Mouse (Mus musculus) embryo, embryonic 11.5 days (tissue): Measurements from ENCODE around the gene Tulp2.
A peak's percentile ranks its signal among the peaks of the same experiment; 100 is the strongest.

ENCODE experiments used
- DNase-seq: peaks from one replicate; pipeline ENCODE4 v3.0.0-alpha.2; 2012; ENCODE audit warnings: low read depth, low spot score

Gene Tulp2

DNA sequence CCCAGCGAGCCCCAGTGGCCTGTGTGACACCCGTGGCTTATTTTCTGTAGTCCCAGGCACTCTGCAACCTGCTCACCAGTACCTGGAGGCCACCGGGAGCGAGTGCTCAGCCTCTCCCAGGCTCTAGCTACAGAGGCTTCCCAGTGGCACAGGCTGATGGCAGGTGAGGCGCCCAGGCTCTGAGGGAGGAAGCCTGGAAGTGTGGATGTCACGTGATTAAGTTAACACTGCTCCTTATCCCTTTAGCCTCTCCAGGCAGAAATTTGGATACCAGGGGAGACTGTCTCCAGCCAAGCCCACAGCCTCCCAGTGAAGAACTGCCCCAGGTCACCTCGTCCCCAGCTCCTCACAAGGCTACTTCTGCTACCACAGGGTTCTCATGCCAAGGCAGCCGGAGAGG lies 71.8 kb downstream of the Tulp2 start:
- DNase-seq = no peak

DNA sequence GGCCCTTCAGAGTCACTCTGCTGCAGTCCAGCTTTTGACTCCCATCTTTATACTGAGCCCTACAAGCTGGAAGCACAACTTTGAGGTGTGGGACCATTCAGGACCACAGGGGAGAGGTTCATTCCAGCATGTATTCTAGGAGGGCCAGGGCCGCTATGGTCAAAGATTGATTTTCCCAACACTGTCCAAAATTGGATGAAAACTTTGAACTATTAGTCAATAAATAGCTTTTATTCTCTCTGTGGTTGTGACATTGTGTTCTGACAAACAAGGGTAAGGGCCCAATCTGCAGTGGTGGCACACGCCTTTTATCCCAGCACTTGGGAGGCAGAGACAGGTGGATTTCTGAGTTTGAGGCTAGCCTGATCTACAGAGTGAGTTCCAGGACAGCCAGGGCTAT lies 72.3 kb downstream of the Tulp2 start:
- DNase-seq = no peak

DNA sequence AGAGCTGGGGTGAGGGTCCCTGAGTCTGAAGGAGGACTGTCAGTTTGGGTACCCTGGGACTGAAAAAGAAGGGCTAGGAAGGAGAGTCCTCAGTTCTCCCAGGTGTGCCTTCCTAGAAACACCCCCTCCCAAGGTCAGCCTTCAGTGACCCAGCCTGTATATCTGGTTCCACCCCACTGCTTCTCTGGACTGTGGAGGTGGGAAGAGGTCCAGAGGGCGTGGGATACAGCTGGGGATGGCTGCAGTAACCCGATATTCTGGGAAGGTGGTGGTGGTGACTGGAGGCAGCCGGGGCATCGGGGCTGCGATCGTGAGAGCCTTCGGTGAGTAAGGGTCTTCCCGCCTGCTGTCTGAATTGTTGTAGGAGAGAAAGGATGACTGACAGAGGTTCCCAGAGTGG lies 73.1 kb downstream of the Tulp2 start, which contains the start of gene Hsd17b14:
Gene Hsd17b14 (plus strand): TSS at position 150 of the 400 bp plus-strand sequence.
- DNase-seq = no peak

DNA sequence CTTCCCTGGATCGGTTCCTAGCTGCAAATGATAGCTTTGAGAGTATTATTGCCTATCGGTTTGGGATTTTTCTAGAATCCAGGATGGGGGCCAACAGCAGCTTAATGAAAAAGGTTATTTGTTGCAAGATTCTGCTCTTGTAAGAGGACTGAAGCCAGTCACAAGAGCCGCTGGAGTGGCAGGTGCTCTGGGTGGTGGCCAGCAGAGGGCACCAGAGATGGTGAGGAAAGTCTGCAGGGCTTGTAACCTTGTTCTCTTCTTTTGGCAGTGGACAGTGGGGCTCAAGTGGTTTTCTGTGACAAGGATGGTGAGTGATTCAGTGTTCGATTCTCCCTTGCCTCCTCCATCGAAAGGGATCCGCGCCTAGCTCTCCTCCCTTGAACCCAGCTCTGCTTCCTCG lies 74.1 kb downstream of the Tulp2 start:
- peak; percentile 55 for DNase-seq

DNA sequence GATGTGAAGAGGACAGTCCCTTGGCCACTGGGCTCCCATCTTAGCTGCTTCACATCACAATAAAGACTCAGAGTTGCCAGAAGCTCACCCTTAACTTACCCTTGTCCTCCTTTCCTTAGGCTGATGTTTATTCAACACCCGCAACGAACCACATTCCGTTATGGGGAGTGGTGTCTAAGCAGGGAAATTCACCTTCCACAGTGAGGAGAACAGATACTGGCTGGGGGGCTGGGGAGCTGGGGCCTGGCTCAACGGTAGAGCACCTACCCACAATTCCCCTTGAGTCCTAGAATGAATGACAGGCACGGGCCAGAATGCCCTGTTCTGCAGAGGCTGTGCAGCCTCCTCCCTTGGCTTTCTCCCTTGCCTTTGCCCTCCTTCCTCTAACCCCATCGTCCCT lies 77.2 kb downstream of the Tulp2 start:
- DNase-seq = no peak

DNA sequence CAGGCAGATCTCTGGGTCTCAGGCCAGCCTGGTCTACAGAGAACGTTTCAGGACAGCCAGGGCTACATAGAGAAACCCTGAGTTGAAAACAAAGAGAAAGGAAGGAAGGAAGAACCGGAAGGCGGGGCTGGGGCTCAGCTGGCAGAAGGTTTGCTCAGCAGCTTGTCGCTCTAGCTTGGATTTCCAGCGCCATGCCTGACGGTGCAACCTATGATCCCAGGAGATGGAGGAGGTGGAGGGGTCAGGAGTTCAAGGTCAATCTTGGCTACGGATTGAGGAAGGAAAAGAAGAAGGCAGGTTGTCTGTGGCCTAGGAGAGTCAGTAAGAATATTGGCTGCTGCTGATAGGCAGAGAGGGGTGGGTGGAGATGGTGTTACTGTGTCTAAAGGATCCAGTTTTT lies 78.6 kb downstream of the Tulp2 start:
- DNase-seq = no peak

DNA sequence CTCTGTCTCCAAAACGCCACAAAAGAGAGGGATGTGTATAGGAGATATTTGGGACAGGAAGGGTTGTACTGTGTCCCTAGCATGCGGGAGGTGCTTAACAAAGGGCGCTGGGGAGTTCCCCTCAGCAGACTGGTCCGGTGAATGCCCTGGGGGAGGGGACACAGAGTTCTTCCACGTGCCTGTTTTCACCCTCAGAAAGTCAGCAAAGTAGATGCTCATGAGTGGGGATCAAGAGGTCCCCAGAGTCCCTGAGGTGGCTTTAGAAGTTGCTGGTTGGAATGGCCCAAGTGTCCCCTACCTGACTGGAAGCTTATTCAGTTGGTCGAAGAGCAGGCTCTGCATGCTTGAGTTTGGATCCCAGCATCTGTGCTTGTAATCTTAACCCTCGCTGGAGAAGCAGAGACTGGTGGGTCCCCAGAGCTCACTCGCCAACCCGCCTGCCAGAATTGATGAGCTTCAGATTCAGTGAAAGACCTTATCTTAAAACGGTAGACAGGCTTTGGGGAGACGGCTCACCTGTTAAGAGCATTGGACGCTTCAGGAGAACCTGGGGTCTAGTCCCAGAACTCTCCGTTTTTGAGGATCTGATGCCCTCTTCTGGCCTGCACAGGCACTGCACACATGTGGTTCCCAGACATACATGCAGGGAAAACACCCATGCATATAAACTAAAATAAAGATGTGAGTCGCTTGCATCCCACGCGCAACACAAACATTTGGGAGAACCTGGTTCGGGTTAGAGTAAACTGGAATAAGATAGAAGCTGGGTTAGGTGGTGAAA lies 79.4 kb downstream of the Tulp2 start:
- peak; percentile 61 for DNase-seq

DNA sequence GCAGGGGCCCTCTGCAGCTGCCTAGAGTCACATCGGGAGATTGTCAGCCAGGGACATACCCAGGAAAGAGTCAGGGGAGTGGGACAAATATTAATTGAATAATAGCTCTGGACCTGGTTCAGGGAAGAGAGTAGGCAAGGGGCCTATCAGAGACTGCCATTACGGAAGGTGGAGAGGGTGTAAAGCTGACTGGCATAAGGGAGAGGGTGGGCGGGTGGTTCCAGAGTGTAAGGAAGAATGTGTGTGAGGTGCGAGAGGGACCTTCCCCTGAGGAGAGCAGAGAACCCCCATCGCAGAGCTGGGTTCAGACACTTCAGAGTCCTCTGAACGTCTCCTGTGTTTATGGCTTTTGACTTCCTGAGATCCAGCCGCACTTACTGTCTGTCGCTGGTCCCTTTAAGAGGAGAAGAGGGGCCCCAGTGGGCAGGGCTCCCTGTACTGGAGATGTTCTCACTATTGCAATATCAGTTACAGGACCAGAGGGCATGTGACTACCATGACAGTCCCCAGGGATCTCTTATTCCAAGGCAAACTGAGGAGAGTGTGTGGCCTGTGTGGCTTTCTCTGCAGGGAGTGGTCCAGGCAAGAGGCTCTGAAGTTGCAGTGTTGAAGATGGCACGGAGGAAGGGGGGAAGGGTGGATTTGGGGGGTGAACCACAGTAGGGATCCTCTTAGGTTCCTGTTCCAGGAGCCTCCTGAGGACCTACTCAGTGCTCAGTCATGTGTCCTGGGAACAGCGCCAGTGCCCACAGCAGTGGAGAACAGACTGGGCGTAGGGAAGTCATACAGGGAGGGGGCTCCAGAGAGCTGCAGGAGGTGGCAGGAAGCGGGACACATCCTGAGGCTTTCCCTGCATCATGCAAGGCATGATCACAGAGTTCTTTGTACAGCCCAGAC lies 80.2 kb downstream of the Tulp2 start:
- DNase-seq = no peak

DNA sequence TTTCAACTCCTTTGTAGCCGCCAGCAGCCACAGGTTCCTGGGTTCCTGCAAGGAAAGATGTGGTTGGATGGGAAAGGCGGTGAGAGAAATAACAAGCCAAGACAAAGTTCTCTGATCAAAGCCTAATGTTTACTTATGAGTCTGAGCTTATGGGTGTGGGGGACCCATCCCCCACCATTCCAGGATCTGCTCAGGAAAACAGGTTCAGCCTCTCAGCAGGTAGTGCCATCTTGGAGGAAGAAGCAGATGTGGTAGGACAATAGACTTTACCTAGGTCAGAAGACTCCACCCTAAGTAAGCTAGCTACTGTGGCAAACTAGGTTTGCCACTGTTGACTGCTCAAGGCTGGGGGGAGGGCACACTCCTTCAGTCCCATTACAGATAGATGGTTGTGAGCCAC lies 83.1 kb downstream of the Tulp2 start:
- no peak for DNase-seq

DNA sequence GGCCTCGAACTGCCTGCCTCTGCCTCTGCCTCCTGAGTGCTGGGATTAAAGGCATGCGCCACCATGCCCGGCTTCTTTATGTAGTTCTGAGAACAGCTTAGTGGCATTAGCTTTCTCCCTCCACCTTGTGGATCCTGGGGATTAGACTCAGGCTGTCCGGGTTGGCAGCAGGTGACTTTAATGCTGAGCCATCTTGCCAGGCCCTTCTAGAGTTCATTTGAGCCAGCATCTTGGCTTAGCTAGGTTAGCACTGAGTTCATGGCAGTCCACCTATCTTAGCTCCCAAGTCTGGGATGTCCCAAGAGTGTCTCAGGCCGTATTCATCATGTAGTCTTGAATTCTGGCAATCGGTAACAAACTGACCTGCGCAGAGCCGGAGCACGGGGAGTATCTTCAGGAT lies 83.8 kb downstream of the Tulp2 start:
- no peak for DNase-seq

DNA sequence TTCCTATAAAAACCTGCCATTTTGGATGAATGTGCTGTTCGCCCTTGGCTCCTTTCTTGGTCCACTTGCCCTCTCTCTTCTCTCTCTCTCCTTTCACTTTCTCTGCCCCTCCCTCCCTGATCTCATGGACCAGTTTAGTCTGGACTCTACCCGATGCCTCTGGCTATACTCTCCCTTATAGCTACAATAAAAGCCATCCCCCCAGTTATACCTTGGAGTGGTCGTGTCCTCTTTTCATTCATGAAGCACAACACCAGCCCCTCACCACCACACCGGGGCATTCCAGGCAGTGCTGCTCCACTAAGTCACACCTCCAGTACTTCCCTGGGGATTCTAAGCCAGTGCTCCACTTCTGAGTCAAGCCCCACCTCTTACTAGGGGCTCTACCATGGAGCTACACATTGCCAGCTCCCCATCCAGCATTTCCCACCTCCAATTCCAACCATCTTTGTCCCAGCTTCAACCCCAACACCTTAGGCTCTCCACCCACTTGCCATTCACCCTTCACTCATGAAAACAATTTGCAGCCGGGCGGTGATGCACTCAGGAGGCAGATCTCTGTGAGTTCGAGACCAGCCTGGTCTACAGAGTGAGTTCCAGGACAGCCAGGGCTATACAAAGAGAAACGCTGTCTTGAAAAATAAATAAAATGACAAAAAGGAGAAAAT lies 85.6 kb downstream of the Tulp2 start:
- no peak for DNase-seq

DNA sequence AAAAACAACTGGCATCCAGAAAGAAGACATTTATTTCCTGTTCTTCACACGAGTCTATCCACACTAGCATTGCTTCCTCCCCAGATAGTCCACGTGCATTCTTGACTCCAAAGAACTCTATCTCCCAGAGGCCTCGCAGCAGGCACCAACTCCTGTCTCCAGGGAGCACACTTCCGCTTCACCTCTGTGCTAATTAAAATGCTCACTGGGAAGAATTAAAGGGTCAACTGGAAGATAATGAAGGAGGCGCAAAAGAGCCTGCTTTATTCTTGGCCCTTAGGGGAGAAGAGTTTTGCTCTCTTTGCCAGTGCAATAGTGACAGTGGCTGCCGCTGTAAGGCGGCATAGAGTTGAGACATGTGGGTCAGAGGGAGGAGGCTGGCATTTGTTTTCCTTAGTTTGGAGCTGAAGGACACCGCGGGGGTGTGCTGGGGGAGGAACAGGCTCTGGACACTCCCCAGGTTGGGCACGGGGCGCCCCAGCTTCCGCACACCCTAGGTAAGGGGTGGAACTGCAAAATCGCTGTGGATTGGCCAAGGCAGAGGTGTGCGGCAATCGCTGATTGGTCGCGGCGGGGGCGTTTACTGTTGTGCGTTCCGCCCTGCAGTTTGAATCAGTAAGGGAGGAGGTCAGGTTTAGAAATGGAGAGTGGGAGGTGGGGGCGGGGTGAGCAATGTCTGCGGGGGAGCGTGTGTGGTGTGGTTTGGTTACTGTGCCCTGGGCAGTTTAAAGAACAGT lies 86.3 kb downstream of the Tulp2 start:
- DNase-seq = peak; percentile 80

DNA sequence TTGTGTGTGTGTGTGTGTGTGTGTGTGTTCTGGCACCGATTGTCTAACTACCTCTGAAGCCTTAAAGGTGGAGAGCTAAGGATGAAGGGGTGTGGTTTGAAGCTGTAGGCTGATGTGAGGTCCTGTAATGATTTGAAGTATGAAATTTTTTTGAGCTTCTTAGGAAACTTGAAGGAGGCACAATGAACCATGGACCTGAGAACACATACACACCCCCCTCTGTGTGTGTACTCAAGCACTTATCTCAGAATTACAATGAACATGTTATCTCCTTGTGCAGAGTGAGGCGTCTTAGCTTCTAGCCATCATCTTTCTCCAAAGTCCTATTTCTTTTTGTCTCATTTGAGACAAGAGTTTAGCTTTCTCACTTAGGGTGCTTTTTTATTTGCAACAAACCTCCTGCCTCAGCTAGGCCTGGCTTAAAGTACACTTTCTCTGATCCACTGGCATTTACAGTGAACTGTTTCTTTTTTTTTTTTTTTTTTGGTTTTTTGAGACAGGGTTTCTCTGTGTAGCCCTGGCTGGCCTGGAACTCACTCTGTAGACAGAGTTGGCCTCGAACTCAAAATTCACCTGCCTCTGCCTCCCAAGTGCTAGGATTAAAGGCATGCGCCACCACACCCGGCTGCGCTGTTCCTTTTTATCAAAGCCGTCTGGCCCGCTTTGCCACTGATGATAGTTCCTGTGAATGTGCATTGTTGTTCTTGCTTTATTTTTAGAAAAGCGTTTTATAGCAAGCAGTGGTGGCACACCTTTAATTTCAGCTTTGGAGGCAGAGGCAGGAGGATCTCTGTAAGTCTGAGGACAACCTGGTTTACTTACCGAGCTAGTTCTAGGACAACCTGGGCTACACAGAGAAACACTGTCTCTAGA lies 87.2 kb downstream of the Tulp2 start:
- DNase-seq = no peak

DNA sequence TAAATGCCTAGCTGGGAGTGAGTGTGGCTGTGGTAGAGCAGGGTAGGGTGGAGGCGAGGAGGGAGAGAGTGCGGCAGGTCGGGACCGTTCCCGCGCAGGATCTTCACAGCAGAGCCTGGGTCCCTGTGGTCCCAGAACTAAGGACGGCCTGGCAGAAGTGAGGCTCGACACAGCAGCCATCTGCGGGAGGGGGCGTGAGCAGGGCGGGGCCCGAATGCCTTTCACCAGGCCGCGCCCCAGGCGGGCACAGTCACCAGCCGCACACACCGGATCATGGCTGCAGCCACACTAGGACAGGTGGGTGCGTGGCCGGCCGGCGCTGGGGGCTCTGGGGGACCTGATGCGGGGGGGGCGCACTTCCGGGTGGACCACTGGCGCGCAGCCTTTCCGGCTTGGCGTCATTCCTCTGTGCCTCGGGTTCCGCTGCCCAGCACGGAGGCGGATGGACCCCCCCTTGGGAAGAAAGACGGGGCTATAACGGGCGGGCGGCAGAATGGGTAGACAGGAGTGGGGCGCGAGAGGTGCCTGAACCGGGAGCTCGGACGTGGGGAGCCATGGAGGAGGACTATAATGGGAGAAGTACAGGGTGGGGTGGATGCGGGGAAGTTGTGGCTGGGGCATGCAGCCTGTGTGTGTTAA lies 88.5 kb downstream of the Tulp2 start, which contains the start of gene Bcat2:
Gene Bcat2 (plus strand): TSS at position 51 of the 639 bp plus-strand sequence.
- DNase-seq = peak; percentile 42

DNA sequence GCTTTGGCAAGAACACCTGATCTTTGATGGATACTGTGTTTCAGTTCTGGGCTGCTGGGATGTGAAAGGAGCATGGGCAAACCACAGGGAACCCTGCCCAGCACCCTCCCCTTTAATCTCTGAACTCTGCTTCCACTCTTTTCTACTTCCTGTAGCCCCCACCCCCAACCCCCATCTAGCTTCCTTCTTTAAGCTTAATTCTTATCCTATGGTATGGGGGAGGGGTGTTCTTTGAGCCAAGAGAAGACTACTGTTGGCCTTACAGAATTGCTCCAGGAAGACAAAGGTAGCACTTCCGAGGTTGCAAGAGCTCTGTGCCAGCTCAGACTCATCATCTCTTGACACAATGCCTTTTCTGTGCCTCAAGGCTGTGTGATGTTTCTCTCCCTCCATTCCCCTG lies 90.3 kb downstream of the Tulp2 start:
- DNase-seq = no peak
